Mouse (Mus musculus) limb, embryonic 10.5 days (tissue): ENCODE measurements around the gene Tmem33. TPM values are rescaled to one million over a fixed set of nuclear protein-coding genes. Genes with fewer than 3 reads are reported as not detected.

Experiments
- DNase-seq: peaks from one replicate; pipeline ENCODE4 v3.0.0-alpha.2; 2017; ENCODE audit warnings: low spot score
- H3K27ac ChIP-seq: fragments of 300-500 bp; sonication (generic); 2 replicates; pipeline ENCODE4 v1.5.1; 2016; ENCODE audit warnings: mild to moderate bottlenecking
- H3K27me3 ChIP-seq: fragments of 300-500 bp; sonication (generic); 2 replicates; pipeline ENCODE4 v1.6.1; 2016; ENCODE audit warnings: low read depth, mild to moderate bottlenecking; ENCODE audit not compliant: poor library complexity, severe bottlenecking
- H3K36me3 ChIP-seq: fragments of 300-500 bp; sonication (generic); 2 replicates; pipeline ENCODE4 v1.6.1; 2016; ENCODE audit warnings: mild to moderate bottlenecking, moderate library complexity
- H3K4me1 ChIP-seq: fragments of 300-500 bp; sonication (generic); 2 replicates; pipeline ENCODE4 v1.6.1; 2016
- H3K4me3 ChIP-seq: fragments of 300-500 bp; sonication (generic); 2 replicates; pipeline ENCODE4 v1.5.1; 2016; ENCODE audit warnings: mild to moderate bottlenecking, moderate library complexity
- H3K9me3 ChIP-seq: fragments of 300-500 bp; sonication (generic); replicated peaks from 2 replicates; pipeline ENCODE4 v1.6.1; 2016; ENCODE audit warnings: mild to moderate bottlenecking
- WGBS: fragments of 180-500 bp; shearing (Covaris S2); methylation state at CpG from one replicate; pipeline ENCODE4 v1.1.7; 2016; 5-methylcytosine and 5-hydroxymethylcytosine counted together
- polyA plus RNA-seq: library from polyadenylated mRNA; unstranded; fragments of >200 nt; fragmentation: Nextera tagmentation; extraction: Ambion mirVana; gene quantifications from 2 replicates; pipeline ENCODE4 v1.2.1, GENCODE M21; 2016

Gene Tmem33
- polyA plus RNA-seq, 1 experiment from 2014 or later: 99.6 TPM

DNA sequence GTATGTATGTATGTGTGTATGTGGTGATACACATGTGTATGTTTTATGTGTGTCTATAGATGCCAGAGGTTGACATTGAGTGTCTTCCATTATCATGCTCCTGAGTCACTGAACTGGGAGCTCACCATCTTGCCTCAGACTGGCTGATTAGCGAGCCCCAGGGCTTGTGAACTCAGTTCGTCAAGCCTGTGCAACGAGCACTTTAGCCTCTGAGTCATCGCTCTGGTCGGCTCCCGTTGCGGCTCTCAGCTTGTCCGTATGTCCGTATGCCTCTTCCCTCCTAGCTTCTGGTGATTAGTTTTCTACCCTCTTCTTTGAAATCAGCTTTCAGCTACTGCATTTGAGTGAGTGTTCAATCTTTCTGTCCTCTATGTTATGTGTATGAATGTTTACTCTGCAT is 19.0 kb downstream of the Tmem33 start:
- Histone ChIP-seq H3K27me3 (no peaks in the 10 kb centered on the region), H3K27ac (no peak overlapping the region), H3K9me3 (no peaks in the 10 kb centered on the region), H3K4me1 (no peaks in the 10 kb centered on the region), H3K36me3 (peaks cover 68% of the 10 kb centered on the region), H3K4me3 (no peak overlapping the region)
- 96% methylated on average over 9 of the region's 9 CpGs for WGBS
- DNase-seq: no peak

DNA sequence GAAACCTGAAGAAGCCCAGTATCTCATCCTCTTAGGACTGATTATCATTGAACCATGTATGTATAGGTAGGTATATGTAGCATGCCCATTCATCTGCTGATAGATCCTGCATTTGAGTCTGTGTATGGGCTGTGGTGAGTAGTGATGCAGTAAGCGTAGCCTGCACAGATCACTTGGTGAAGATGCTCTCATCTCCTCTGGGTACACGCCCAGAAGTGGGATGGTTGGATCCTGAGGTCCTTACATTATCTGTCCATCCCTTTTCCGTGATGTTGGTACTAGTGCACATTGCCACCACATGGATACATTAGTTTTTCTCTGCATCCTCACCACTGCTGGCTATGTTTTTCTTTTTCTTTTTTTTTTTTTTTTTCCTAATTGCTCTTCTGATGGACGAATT is 19.5 kb downstream of the Tmem33 start:
- Histone ChIP-seq H3K4me3 (no peak overlapping the region), H3K27me3 (no peaks in the 10 kb centered on the region), H3K27ac (no peak overlapping the region), H3K36me3 (peaks cover 72% of the 10 kb centered on the region), H3K9me3 (no peaks in the 10 kb centered on the region), H3K4me1 (no peaks in the 10 kb centered on the region)
- whole genome bisulfite sequencing: 89% methylated on average over 4 of the region's 4 CpGs
- DNase-seq: no peak

DNA sequence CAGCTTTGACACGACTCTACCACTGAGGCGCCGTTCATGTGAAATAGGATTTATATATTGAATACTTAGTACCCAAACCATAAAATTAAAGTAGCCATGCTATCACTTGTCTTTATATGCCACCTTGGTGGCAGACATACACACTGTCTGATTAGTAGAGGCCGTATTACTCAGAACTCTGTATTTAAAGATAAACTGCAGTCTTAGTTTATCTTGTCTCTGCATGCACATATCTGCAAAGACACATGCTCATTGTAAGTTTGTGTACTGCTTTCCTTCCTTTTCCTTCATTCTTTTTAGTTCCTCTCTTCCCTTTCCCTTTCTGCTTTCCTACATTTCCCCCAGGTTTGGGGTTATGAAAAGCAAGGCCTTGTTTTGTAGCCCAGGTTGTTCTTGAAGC is 20.0 kb downstream of the Tmem33 start:
- Histone ChIP-seq H3K27me3 (no peaks in the 10 kb centered on the region), H3K27ac (no peak overlapping the region), H3K9me3 (no peaks in the 10 kb centered on the region), H3K4me1 (no peaks in the 10 kb centered on the region), H3K4me3 (no peak overlapping the region), H3K36me3 (peaks cover 78% of the 10 kb centered on the region)
- DNase-seq: no peak
- WGBS: 95% methylated on average over 4 of the region's 4 CpGs

DNA sequence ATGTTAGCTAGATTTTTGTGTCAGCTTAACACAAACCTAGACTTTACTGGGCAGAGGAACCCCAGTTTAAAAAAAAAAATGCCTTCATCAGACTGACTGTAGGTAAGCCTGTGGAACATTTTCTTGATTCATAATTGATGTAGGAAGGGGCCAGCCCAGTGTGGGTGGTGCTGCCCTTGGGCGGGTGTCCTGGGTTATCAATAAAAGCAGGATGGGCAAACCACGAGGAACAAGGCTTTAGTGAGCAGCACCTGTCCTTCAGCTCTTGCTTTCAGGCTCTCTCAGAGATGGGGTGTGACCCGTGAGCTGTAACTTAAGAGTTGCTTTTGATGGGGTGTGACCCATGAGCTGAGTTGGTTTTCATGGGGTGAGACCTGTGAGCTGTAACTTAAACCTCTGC is 34.7 kb downstream of the Tmem33 start:
- no peak overlapping the region for H3K27ac ChIP-seq
- peaks cover 41% of the 10 kb centered on the region for H3K36me3 ChIP-seq
- DNase-seq: no peak
- WGBS: 68% methylated on average over 3 of the region's 3 CpGs
- H3K9me3 ChIP-seq: no peaks in the 10 kb centered on the region
- no peaks in the 10 kb centered on the region for H3K27me3 ChIP-seq
- no peaks in the 10 kb centered on the region for H3K4me1 ChIP-seq
- H3K4me3 ChIP-seq: no peak overlapping the region

DNA sequence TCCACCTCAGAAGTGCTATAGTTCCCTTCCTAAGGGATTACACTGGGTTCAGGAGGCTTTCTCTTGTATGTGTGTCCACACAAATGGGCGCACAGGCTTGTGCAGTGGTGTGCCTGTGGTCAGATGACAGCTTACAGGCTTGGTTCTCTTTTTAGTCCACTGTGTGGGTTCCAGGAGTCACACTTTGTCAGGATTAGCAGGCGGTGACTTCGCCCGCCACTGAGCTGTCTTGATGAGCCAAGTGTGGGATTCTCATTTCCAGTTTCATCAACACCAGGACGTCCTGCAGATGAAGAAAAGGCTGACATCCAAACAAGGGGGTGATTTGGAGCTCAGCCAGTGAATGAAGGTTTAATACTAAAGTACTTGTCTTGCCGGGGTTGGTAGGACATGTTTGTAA is 35.3 kb downstream of the Tmem33 start:
- Histone ChIP-seq H3K4me3 (no peak overlapping the region), H3K27me3 (no peaks in the 10 kb centered on the region), H3K27ac (no peak overlapping the region), H3K36me3 (peaks cover 35% of the 10 kb centered on the region), H3K9me3 (no peaks in the 10 kb centered on the region), H3K4me1 (no peaks in the 10 kb centered on the region)
- DNase-seq: no peak
- 85% methylated on average over 6 of the region's 6 CpGs for WGBS

DNA sequence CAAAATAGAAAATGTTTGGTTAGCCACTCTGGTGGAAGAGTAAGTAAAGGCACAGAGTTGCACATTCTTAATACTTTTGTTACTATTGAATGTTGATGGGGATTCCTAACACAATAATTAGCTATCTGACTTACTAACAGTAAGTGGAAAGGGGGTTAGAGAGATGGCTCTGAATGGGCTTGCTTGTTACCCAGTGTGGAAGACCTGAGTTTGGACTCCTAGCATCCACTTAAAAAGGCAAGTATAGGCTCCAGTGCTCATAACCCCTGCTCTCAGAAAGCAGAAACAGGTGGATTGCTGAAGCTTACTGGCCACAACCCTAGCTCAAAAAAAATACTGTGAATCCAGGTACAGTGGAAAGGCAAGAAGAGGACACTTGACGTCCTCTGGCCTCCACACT is 35.8 kb downstream of the Tmem33 start:
- no peak overlapping the region for H3K4me3 ChIP-seq

DNA sequence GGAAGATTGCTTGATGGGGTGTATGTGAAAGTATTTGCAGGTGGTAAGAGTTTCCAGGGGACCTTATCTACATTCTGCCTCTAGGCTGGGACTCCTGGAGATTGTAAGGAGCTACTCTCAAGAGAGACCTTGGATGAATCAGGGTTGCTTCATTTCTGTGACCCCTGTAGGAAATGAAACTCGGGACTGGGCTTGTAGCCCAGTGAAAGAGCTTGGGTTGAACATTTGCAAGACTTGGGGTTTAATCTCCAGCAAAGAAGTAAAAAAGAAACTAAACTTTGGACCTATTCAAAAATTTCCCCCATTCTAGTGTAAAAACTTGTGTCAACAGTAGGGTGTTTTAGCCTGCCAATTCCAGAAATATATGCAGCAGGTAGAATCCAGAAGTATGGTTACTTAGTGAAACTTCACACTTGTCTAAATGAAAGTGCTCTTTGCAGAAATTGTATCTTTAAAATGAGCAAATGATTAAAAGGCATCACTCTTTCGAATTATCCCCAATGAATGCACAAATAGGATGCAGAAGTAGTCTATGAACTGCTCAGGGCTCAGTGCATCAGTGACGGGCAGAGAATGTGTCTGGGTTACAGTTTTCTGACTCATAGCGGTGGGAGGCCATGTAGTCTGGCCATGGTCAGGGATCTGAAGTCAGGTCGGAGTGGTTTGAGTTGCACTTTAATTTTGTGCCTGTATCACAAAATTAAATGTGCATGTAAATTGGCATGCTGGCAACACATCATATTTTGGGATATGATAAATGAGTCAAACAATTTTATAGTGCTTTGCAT is 36.9 kb downstream of the Tmem33 start:
- H3K36me3 ChIP-seq: peaks cover 20% of the 10 kb centered on the region
- H3K27ac ChIP-seq: no peak overlapping the region
- 89% methylated on average over 5 of the region's 5 CpGs for WGBS
- no peak for DNase-seq
- no peaks in the 10 kb centered on the region for H3K4me1 ChIP-seq
- no peaks in the 10 kb centered on the region for H3K27me3 ChIP-seq
- no peak overlapping the region for H3K4me3 ChIP-seq
- no peaks in the 10 kb centered on the region for H3K9me3 ChIP-seq

More for the DNA sequence above, 35.8 kb downstream of the Tmem33 start:
- 89% methylated on average over 1 of the region's 1 CpGs for WGBS
- no peaks in the 10 kb centered on the region for H3K9me3 ChIP-seq
- H3K27me3 ChIP-seq: no peaks in the 10 kb centered on the region
- no peak for DNase-seq
- no peak overlapping the region for H3K27ac ChIP-seq
- peaks cover 30% of the 10 kb centered on the region for H3K36me3 ChIP-seq
- H3K4me1 ChIP-seq: no peaks in the 10 kb centered on the region

DNA sequence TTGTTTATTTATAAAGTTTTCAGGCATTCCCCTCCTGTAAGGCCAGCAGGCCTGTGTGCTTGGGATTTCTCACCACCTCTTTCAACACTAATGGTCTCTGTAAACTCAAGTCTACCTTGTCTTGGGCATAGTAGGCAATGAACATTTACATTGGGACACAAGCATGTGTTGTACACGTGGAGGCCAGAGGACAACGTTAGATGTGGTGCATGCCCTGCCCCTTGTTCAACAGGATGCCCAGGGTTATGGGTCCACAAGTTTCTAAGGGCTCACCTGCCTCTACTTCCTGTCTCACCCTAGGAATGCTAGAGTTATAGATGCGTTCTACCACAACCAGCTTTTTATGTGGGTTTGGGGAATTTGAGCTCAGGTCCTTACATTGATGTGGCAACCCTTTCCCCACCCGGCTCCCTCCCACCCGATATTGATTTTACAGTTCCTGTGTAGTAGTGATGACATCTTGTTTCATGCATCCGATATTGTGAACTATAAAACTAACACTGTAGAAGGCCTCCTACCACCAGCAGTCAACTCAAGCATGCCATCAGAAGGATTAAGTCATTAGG is 39.6 kb downstream of the Tmem33 start:
- no peaks in the 10 kb centered on the region for H3K4me1 ChIP-seq
- no peak overlapping the region for H3K27ac ChIP-seq
- H3K27me3 ChIP-seq: no peaks in the 10 kb centered on the region
- peaks cover 8% of the 10 kb centered on the region; the same call in 1 of the 2 replicates for H3K36me3 ChIP-seq
- DNase-seq: no peak
- no peaks in the 10 kb centered on the region for H3K9me3 ChIP-seq
- WGBS: 94% methylated on average over 6 of the region's 6 CpGs
- H3K4me3 ChIP-seq: no peak overlapping the region

DNA sequence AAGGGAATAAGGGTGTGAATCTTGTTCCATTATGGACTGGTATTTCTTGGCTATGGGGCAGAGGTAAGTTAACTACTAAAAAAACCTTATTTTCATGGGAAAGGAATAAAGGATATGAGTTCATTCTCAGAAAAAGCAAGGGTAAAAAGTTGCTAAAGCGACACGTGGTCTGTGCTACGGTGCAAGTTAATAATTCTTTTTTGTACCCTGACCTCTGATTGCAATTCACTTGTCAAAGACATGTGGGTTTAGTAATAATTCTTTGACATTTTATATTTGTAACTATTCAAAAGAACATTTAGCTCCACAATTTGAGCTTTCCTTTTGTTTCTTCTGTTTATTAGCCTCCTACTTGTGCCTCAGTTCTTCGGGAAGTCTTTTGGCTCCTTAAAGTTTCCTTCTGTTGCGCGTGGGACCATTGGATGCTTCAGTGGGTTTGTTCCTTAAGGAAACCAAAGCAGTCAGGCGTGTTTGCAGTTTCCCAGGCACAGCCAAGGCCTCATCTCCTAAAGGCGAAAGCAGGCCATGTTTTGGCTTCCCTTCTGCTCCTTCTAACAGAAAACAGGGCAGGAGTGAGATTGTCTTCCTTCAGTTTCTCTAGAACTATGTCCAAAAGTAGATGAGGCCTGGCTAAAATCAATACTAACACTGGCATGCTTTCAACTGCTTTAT is 40.7 kb downstream of the Tmem33 start:
- Histone ChIP-seq H3K4me3 (no peak overlapping the region), H3K36me3 (no peaks in the 10 kb centered on the region)
- WGBS: 95% methylated on average over 8 of the region's 8 CpGs

DNA sequence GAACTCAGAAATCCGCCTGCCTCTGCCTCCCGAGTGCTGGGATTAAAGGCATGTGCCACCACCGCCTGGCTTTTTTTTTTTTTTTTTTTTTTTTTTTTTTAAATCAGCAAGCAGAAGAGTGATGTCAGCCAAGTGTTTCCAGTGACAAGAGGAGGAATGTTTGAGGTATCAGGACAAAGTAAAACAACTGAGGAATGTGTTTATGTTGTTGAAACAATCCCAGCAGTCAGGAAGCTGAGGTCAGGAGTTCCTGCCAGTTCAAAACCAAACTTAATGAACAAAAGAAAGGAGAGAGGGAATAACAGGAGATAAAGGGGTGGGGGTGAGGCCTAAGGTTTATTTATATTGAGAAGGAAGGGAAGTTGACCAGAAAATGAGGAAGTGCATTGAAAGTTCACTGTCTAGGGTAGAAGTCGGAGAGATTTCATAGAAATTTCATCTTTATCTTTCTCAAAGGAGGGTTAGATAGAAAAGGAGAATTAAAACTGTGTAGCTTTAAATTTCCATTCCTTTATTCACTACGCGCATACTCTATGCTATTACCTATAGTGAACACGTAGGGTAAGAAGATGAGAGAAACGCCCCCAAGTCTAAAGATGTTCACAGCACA is 41.5 kb downstream of the Tmem33 start:
- H3K36me3 ChIP-seq: no peaks in the 10 kb centered on the region
- no peak for DNase-seq
- H3K4me1 ChIP-seq: no peaks in the 10 kb centered on the region; the same call in 1 of the 2 replicates
- 90% methylated on average over 8 of the region's 8 CpGs for WGBS
- H3K9me3 ChIP-seq: no peaks in the 10 kb centered on the region
- H3K27me3 ChIP-seq: no peaks in the 10 kb centered on the region
- no peak overlapping the region for H3K4me3 ChIP-seq
- H3K27ac ChIP-seq: no peak overlapping the region

More for the DNA sequence above, 40.7 kb downstream of the Tmem33 start:
- Histone ChIP-seq H3K9me3 (no peaks in the 10 kb centered on the region), H3K27me3 (no peaks in the 10 kb centered on the region), H3K4me1 (no peaks in the 10 kb centered on the region; the same call in 1 of the 2 replicates), H3K27ac (no peak overlapping the region)
- DNase-seq: no peak

DNA sequence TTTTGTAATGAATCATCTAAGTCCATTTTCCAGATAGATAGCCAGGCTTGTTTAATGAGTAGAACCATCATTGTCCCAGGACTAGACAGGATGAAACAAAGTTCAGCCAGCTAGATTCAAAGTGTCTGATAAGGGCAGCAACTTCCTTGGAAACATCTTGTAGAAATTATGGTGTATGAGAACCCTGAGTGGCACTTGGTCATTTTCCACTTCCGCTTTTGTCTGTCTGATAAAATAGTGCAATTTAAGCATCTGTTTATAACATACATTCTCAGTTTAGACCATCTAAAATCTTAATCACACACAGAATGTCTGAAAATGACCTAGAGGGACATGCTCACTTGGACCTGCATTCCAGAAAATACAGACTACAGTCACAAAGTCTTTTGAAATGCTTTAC is 43.5 kb downstream of the Tmem33 start:
- no peak overlapping the region for H3K27ac ChIP-seq
- H3K4me3 ChIP-seq: no peak overlapping the region
- 86% methylated on average over 1 of the region's 1 CpGs for WGBS
- H3K4me1 ChIP-seq: peaks cover 6% of the 10 kb centered on the region
- H3K27me3 ChIP-seq: no peaks in the 10 kb centered on the region
- no peaks in the 10 kb centered on the region for H3K36me3 ChIP-seq
- H3K9me3 ChIP-seq: no peaks in the 10 kb centered on the region
- DNase-seq: no peak

DNA sequence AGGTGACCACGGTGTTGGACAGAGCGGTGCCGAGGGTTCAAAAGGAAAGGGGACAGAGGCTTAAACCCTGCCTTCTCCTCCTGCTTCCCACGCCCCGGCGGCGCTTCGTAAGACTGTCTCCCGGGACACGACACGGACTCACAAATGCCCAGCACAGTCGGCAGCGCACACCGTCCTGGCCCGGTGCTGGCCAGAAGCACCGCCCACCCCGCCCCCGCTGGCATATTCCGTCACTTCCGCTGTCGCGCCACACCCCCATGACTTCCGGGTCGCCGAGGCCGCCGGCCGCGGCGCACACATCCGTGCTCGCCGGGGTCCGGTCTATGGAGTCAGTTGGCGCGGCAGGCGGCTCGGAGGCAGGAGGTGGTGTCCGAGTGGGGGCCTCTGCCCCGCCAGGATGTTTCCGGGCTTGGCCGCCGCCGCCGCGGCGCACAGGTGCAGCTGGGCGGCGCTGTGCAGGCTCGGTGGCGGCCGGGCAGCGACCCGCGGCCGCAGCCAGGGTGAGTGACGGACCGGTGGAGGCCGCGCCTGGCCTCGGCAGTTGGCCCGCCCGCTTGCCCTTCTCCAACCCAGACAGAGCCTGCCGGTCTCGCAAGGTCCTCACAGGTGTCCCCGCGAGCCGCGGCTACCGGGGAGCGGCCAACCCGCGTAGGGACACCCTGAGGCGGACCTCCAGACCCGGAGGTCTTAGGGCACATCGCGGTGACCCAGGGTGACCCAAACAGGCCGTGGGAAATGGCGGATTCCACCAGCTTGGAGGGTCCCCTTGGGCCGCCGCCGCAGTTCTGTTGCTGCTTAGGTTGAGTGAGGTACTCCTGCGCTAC is 46.5 kb downstream of the Tmem33 start, which contains the start of gene Slc30a9:
Gene Slc30a9, plus strand, starts transcription at position 258 of the 824 bp plus-strand sequence.
- H3K4me1 ChIP-seq: peaks cover 9% of the 10 kb centered on the region
- under 1% methylated on average over 83 of the region's 83 CpGs for WGBS
- H3K9me3 ChIP-seq: no peaks in the 10 kb centered on the region

More for the DNA sequence above, 46.5 kb downstream of the Tmem33 start, which contains the start of gene Slc30a9:
- Histone ChIP-seq H3K36me3 (peaks cover 12% of the 10 kb centered on the region), H3K27me3 (no peaks in the 10 kb centered on the region), H3K27ac (peak within 1 kb of the TSS; percentile 95), H3K4me3 (peak within 1 kb of the TSS; percentile 98)
- peak; percentile 97 for DNase-seq
